Mouse (Mus musculus) MEL (cell line): Measurements from ENCODE around the gene Rabep1. TPM values are rescaled to one million over a fixed set of nuclear protein-coding genes. Genes with fewer than 3 reads are reported as not detected.

Experiments
- DNase-seq: peaks from one replicate; pipeline ENCODE4 v3.0.0; 2011; ENCODE audit warnings: low read depth, low spot score
- H3K27ac ChIP-seq: 2 replicates; pipeline ENCODE4 v1.5.1; 2012; ENCODE audit warnings: low read depth, mild to moderate bottlenecking, control low read depth, low read length, moderate library complexity; ENCODE audit not compliant: control insufficient read depth
- H3K27me3 ChIP-seq, 2 experiments: fragments of 150-350 bp in 1 of 2; sonication (generic) in 1 of 2; 2 replicates each; pipeline ENCODE4 v1.6.1; 2012; ENCODE audit warnings: low read length in 2 of 2, mild to moderate bottlenecking in 2 of 2, improper control_type of control experiment in 1 of 2, moderate library complexity in 1 of 2; ENCODE audit not compliant: insufficient read depth in 2 of 2, control insufficient read depth in 1 of 2
- H3K36me3 ChIP-seq, 2 experiments: 2 replicates each; pipeline ENCODE4 v1.6.1; 2012 to 2014; ENCODE audit warnings: low read length in 2 of 2, improper control_type of control experiment in 1 of 2, inconsistent platforms in 1 of 2, mild to moderate bottlenecking in 1 of 2; ENCODE audit not compliant: insufficient read depth in 2 of 2, control insufficient read depth in 1 of 2
- H3K4me1 ChIP-seq, 2 experiments: fragments of 150-350 bp in 1 of 2; sonication (generic) in 1 of 2; 2 replicates each; pipeline ENCODE4 v1.6.1; 2012; ENCODE audit warnings: low read length in 2 of 2, improper control_type of control experiment in 1 of 2, mild to moderate bottlenecking in 1 of 2; ENCODE audit not compliant: insufficient read depth in 2 of 2, control insufficient read depth in 1 of 2
- H3K4me3 ChIP-seq, 2 experiments: fragments of 150-350 bp in 1 of 2; sonication (generic) in 1 of 2; 2 replicates each; pipeline ENCODE4 v1.5.1; 2012; ENCODE audit warnings: low read depth in 2 of 2, low read length in 2 of 2, mild to moderate bottlenecking in 2 of 2, moderate library complexity in 2 of 2, control low read depth in 1 of 2, improper control_type of control experiment in 1 of 2; ENCODE audit not compliant: control insufficient read depth in 1 of 2, insufficient read depth in 1 of 2
- H3K79me2 ChIP-seq: 2 replicates; pipeline ENCODE4 v1.6.1; 2012; ENCODE audit warnings: mild to moderate bottlenecking, low read length, moderate library complexity; ENCODE audit not compliant: control insufficient read depth, poor library complexity, insufficient read depth
- H3K9ac ChIP-seq: 2 replicates; pipeline ENCODE4 v1.6.1; 2012; ENCODE audit warnings: low read depth, mild to moderate bottlenecking, control low read depth, low read length, moderate library complexity; ENCODE audit not compliant: control insufficient read depth, poor library complexity, severe bottlenecking
- H3K9me3 ChIP-seq: fragments of 150-350 bp; sonication (generic); replicated peaks from 2 replicates; pipeline ENCODE4 v1.6.1; 2012; ENCODE audit warnings: mild to moderate bottlenecking, low read length, improper control_type of control experiment, moderate library complexity; ENCODE audit not compliant: insufficient read depth
- BHLHE40 ChIP-seq: IDR thresholded peaks from 2 replicates; pipeline ENCODE4 v1.6.1; 2012; ENCODE audit warnings: low read depth, mild to moderate bottlenecking, inconsistent platforms, low read length, improper control_type of control experiment, borderline replicate concordance
- CHD2 ChIP-seq: IDR thresholded peaks from 2 replicates; pipeline ENCODE4 v1.6.1; 2011; ENCODE audit warnings: low read length, improper control_type of control experiment
- E2F4 ChIP-seq: IDR thresholded peaks from 2 replicates; pipeline ENCODE4 v1.6.1; 2011; ENCODE audit warnings: low read depth, low read length, improper control_type of control experiment, borderline replicate concordance
- ELF1 ChIP-seq: IDR thresholded peaks from 2 replicates; pipeline ENCODE4 v1.6.1; 2014; ENCODE audit warnings: low read depth, mild to moderate bottlenecking, inconsistent platforms, low read length, improper control_type of control experiment, moderate library complexity
- EP300 ChIP-seq, 2 experiments: IDR thresholded peaks; 2 replicates each; pipeline ENCODE4 v1.6.1; 2011; ENCODE audit warnings: improper control_type of control experiment in 2 of 2, low read length in 2 of 2, low read depth in 1 of 2, mild to moderate bottlenecking in 1 of 2
- ETS1 ChIP-seq: IDR thresholded peaks from 2 replicates; pipeline ENCODE4 v1.6.1; 2012; ENCODE audit warnings: low read depth, mild to moderate bottlenecking, inconsistent platforms, low read length, improper control_type of control experiment, moderate library complexity
- GABPA ChIP-seq: IDR thresholded peaks from 2 replicates; pipeline ENCODE4 v1.6.1; 2012; ENCODE audit warnings: low read depth, mild to moderate bottlenecking, inconsistent platforms, low read length, improper control_type of control experiment, moderate library complexity
- GATA1 ChIP-seq: IDR thresholded peaks from 2 replicates; pipeline ENCODE4 v1.6.1; 2011; ENCODE audit warnings: low read depth, low read length, improper control_type of control experiment
- HCFC1 ChIP-seq: IDR thresholded peaks from 2 replicates; pipeline ENCODE4 v1.6.1; 2012; ENCODE audit warnings: low read depth, mild to moderate bottlenecking, inconsistent platforms, low read length, improper control_type of control experiment, moderate library complexity
- JUND ChIP-seq: IDR thresholded peaks from 2 replicates; pipeline ENCODE4 v1.6.1; 2011; ENCODE audit warnings: low read depth, mild to moderate bottlenecking, improper control_type of control experiment, low read length
- KAT2A ChIP-seq: conservative IDR thresholded peaks from 2 replicates; pipeline ENCODE4 v1.6.1; 2012; ENCODE audit warnings: low read depth, low read length, improper control_type of control experiment, inconsistent platforms
- MAZ ChIP-seq: IDR thresholded peaks from 2 replicates; pipeline ENCODE4 v1.6.1; 2012; ENCODE audit warnings: low read depth, mild to moderate bottlenecking, inconsistent platforms, low read length, improper control_type of control experiment
- MEF2A ChIP-seq: IDR thresholded peaks from 2 replicates; pipeline ENCODE4 v1.6.1; 2014; ENCODE audit warnings: low read depth, mild to moderate bottlenecking, inconsistent platforms, low read length, improper control_type of control experiment; ENCODE audit not compliant: poor library complexity, insufficient replicate concordance, severe bottlenecking; ENCODE audit errors: extremely low read depth
- MXI1 ChIP-seq: IDR thresholded peaks from 2 replicates; pipeline ENCODE4 v1.6.1; 2011; ENCODE audit warnings: mild to moderate bottlenecking, low read depth, low read length, improper control_type of control experiment
- MYC ChIP-seq: IDR thresholded peaks from 2 replicates; pipeline ENCODE4 v1.6.1; 2011; ENCODE audit warnings: low read depth, mild to moderate bottlenecking, low read length, improper control_type of control experiment, moderate library complexity
- NELFE ChIP-seq: IDR thresholded peaks from 2 replicates; pipeline ENCODE4 v1.6.1; 2011; ENCODE audit warnings: low read depth, low read length, improper control_type of control experiment
- NRF1 ChIP-seq: IDR thresholded peaks from 2 replicates; pipeline ENCODE4 v1.6.1; 2014; ENCODE audit warnings: low read depth, mild to moderate bottlenecking, inconsistent platforms, low read length, improper control_type of control experiment, moderate library complexity; ENCODE audit not compliant: poor library complexity, insufficient read depth, severe bottlenecking
- POLR2A ChIP-seq, 2 experiments: IDR thresholded peaks; 2 replicates each; pipeline ENCODE4 v1.6.1; 2011 to 2012; ENCODE audit warnings: low read length in 2 of 2, mild to moderate bottlenecking in 2 of 2, control low read depth in 1 of 2, improper control_type of control experiment in 1 of 2, low read depth in 1 of 2, moderate library complexity in 1 of 2; ENCODE audit not compliant: control insufficient read depth in 1 of 2, insufficient read depth in 1 of 2, poor library complexity in 1 of 2
- POLR2AphosphoS2 ChIP-seq: IDR thresholded peaks from 2 replicates; pipeline ENCODE4 v1.6.1; 2011; ENCODE audit warnings: low read length, improper control_type of control experiment
- POLR2AphosphoS5 ChIP-seq: IDR thresholded peaks from 2 replicates; pipeline ENCODE4 v1.6.1; 2012; ENCODE audit warnings: low read depth, borderline replicate concordance, mild to moderate bottlenecking, inconsistent platforms, low read length, moderate library complexity, mixed read lengths
- RAD21 ChIP-seq: IDR thresholded peaks from 2 replicates; pipeline ENCODE4 v1.6.1; 2011; ENCODE audit warnings: mild to moderate bottlenecking, low read depth, low read length, improper control_type of control experiment
- RCOR1 ChIP-seq: IDR thresholded peaks from 2 replicates; pipeline ENCODE4 v1.6.1; 2012; ENCODE audit warnings: low read depth, mild to moderate bottlenecking, inconsistent platforms, low read length, improper control_type of control experiment
- SIN3A ChIP-seq: IDR thresholded peaks from 2 replicates; pipeline ENCODE4 v1.6.1; 2012; ENCODE audit warnings: low read length, improper control_type of control experiment, inconsistent platforms
- SMC3 ChIP-seq: IDR thresholded peaks from 2 replicates; pipeline ENCODE4 v1.6.1; 2011; ENCODE audit warnings: low read depth, low read length, improper control_type of control experiment
- TAL1 ChIP-seq: IDR thresholded peaks from 2 replicates; pipeline ENCODE4 v1.6.1; 2012; ENCODE audit warnings: mild to moderate bottlenecking, inconsistent platforms, low read length, moderate library complexity, mixed read lengths
- TBP ChIP-seq: IDR thresholded peaks from 2 replicates; pipeline ENCODE4 v1.8.0; 2011; ENCODE audit warnings: low read depth, low read length, improper control_type of control experiment
- TCF12 ChIP-seq: IDR thresholded peaks from 2 replicates; pipeline ENCODE4 v1.6.1; 2014; ENCODE audit warnings: low read depth, mild to moderate bottlenecking, inconsistent platforms, low read length, improper control_type of control experiment, moderate library complexity
- UBTF ChIP-seq: IDR thresholded peaks from 2 replicates; pipeline ENCODE4 v1.6.1; 2012; ENCODE audit warnings: low read depth, mild to moderate bottlenecking, inconsistent platforms, low read length, improper control_type of control experiment, moderate library complexity, borderline replicate concordance; ENCODE audit not compliant: insufficient read depth
- USF1 ChIP-seq: IDR thresholded peaks from 2 replicates; pipeline ENCODE4 v1.6.1; 2014; ENCODE audit warnings: low read depth, mild to moderate bottlenecking, inconsistent platforms, low read length, improper control_type of control experiment, moderate library complexity
- USF2 ChIP-seq, 2 experiments: IDR thresholded peaks; 2 replicates each; pipeline ENCODE4 v1.6.1; 2011 to 2012; ENCODE audit warnings: improper control_type of control experiment in 2 of 2, low read length in 2 of 2, borderline replicate concordance in 1 of 2, inconsistent platforms in 1 of 2, low read depth in 1 of 2, mild to moderate bottlenecking in 1 of 2; ENCODE audit not compliant: insufficient read depth in 1 of 2
- ZC3H11A ChIP-seq: IDR thresholded peaks from 2 replicates; pipeline ENCODE4 v1.6.1; 2012; ENCODE audit warnings: low read depth, mild to moderate bottlenecking, inconsistent platforms, low read length, improper control_type of control experiment
- ZKSCAN1 ChIP-seq: IDR thresholded peaks from 2 replicates; pipeline ENCODE4 v1.6.1; 2012; ENCODE audit warnings: low read depth, mild to moderate bottlenecking, inconsistent platforms, low read length, improper control_type of control experiment, moderate library complexity
- ZMIZ1 ChIP-seq: IDR thresholded peaks from 2 replicates; pipeline ENCODE4 v1.6.1; 2012; ENCODE audit warnings: low read depth, mild to moderate bottlenecking, inconsistent platforms, low read length, improper control_type of control experiment, moderate library complexity
- ZNF384 ChIP-seq: IDR thresholded peaks from 2 replicates; pipeline ENCODE4 v1.6.1; 2012; ENCODE audit warnings: low read depth, mild to moderate bottlenecking, inconsistent platforms, low read length, improper control_type of control experiment
- polyA plus RNA-seq, 2 experiments: library from polyadenylated mRNA; stranded (reverse) in 1 of 2; unstranded in 1 of 2; fragments of >175 nt in 1 of 2; fragments of >200 nt in 1 of 2; gene quantifications; 2 replicates each; pipeline versions ENCODE4 v1.2.1 to v1.2.4; 2012; ENCODE audit warnings: low replicate concordance in 2 of 2, low read depth in 1 of 2; ENCODE audit not compliant: insufficient read length in 2 of 2, insufficient read depth in 1 of 2, missing spikeins in 1 of 2
- total RNA-seq: library from RNA; depleted of rRNA; stranded (reverse); fragments of 300-350 nt; gene quantifications from 2 replicates; pipeline ENCODE4 v1.2.3, GENCODE M21; 2012

Rabep1 gene
- total and polyA plus RNA-seq, 3 experiments: 24.2 to 72.2 (median 34.3) TPM

DNA sequence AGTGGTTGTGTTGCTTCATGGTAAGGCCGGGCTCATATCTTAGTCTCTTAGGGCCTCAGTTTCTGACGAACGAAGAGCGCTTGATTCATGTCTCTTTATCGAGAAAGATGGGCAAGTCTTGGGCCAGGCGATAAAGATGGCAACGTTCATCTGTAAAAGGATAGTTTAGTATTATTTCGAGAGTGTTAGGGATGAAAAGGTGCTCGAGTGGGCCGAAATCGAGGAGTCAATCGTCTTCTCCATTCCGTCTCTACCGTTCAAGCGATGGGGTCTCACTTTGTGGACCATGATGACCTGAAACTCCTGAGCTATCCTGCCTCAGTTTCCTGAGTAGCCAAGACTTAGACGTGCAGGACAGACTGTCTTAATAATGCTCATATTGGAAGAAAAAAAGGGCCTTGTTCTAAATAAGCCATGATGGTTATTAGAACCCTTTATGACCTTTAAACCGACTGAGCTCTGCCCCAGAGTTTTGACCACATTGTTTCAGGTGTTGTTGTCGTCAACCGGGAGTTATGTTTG is 940 bp downstream of the Rabep1 start:
- peaks cover 16 to 23% of the 10 kb centered on the region in 2 experiments for H3K4me1 ChIP-seq
- TF ChIP-seq RAD21: no peak
- TF ChIP-seq ZKSCAN1: no peak
- TF ChIP-seq TAL1: no peak
- TF ChIP-seq HCFC1: no peak
- no peak for TF ChIP-seq MYC
- no peak for TF ChIP-seq CHD2
- TF ChIP-seq SIN3A: no peak; the same call in 1 of the 2 replicates
- no peak; the same call in 1 of the 2 replicates for TF ChIP-seq MXI1
- no peak for TF ChIP-seq ZNF384
- no peak for TF ChIP-seq USF1
- no peak for TF ChIP-seq TCF12
- TF ChIP-seq SMC3: no peak
- TF ChIP-seq E2F4: no peak
- TF ChIP-seq POLR2AphosphoS2: no peak
- TF ChIP-seq GATA1: peak; percentile 30; the same call in 1 of the 2 replicates
- 0 out of 2 replicates have a peak, but pooled peaks have one; percentile 6 for TF ChIP-seq NRF1
- TF ChIP-seq ZC3H11A: no peak
- TF ChIP-seq BHLHE40: no peak
- TF ChIP-seq MAZ: no peak
- TF ChIP-seq POLR2AphosphoS5: no peak
- TF ChIP-seq ETS1: no peak
- TF ChIP-seq ZMIZ1: no peak
- TF ChIP-seq USF2 (IDR thresholded peaks at IDR 0.05; ENCODE audit: borderline replicate concordance in 1 of 2, insufficient read depth in 1 of 2, low read depth in 1 of 2, low read length in 2 of 2): no peak
- 0 out of 2 replicates have a peak, but pooled peaks have one; percentile 26 for TF ChIP-seq TBP
- TF ChIP-seq ELF1: no peak
- TF ChIP-seq UBTF: peak; percentile 64; the same call in 1 of the 2 replicates
- TF ChIP-seq JUND: no peak
- no peak for TF ChIP-seq GABPA
- peak in 1 of 2 experiments; percentile 16; a peak in 1 of 4 replicates for TF ChIP-seq EP300 (IDR thresholded peaks at IDR 0.05; ENCODE audit: low read depth in 1 of 2, low read length in 2 of 2)
- TF ChIP-seq KAT2A: no peak
- TF ChIP-seq RCOR1: no peak
- TF ChIP-seq POLR2A (IDR thresholded peaks at IDR 0.05; ENCODE audit: control insufficient read depth in 1 of 2, insufficient read depth in 1 of 2, low read depth in 1 of 2, low read length in 2 of 2, poor library complexity in 1 of 2): no peak
- no peak for TF ChIP-seq MEF2A
- TF ChIP-seq NELFE: no peak
- peaks cover 0 to 25% of the 10 kb centered on the region in 2 experiments; a peak in 3 of 4 replicates for H3K36me3 ChIP-seq
- H3K27ac ChIP-seq: peak overlapping the region; percentile 31
- H3K79me2 ChIP-seq: peaks cover 42% of the 10 kb centered on the region
- H3K9me3 ChIP-seq: no peaks in the 10 kb centered on the region
- H3K4me3 ChIP-seq: peak overlapping the region; percentile 71 to 95
- DNase-seq: no peak
- peaks cover 0 to 2% of the 10 kb centered on the region in 2 experiments for H3K27me3 ChIP-seq
- H3K9ac ChIP-seq: peak overlapping the region; percentile 91
